16 mouse cellular contexts compared by ENCODE assay signal in the genomic region with DNA sequence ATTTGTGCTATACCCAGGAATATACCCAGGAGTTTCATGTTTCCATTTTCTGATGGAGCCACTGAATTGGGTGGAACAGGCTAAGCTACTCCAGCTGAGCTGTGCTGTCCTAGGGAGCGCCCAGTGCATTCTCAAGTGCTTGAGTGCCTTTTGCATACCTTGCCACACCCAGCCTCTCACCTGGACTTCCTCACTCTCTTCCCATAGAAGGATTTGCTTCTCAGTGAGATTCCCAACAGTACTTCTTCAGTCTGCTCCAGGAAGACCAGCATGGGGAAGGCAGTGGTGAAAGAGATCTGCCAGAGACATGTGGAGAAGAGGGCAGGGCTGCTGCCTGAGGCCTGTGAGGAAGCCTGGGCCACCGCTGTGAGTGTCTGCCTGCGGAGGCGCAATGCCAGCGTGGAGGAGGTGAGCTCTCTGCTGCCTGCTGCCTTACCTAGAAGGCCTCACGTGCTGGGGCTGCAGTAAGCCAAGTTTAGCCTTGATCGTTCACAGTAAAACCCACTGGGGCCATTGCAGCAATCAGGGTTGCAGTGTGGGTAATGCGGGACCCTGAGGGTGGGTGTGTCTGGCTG. TPM values are rescaled to one million over a fixed set of nuclear protein-coding genes. Genes with fewer than 3 reads are reported as not detected.
A peak's percentile ranks its signal among the peaks of the same experiment; 100 is the strongest.
DNase-seq lines count a peak whose midpoint lies in the region; ATAC-seq and TF ChIP-seq lines count a peak whose summit lies in the region.
"Had no signal": no experiment of that assay in that cellular context is flagged by ENCODE, and none has a peak within 500 bp of the region (broad histone marks: within the 10 kb centered on the region; RNA-seq: fewer than 3 reads in every experiment).

No protein-coding gene starts in this region.

- 42% methylated on average over 8 of the region's 8 CpGs for WGBS in embryonic facial prominence, embryonic 10.5 days
- 49% methylated on average over 8 of the region's 8 CpGs for WGBS in lung, embryonic 16.5 days

- peak; percentile 82 for ATAC-seq in lung, embryonic 16.5 days (ENCODE audit: low read depth)
- ATAC-seq: hindbrain, embryonic 16.5 days had no signal

- no peaks in the 10 kb centered on the region for H3K9me3 ChIP-seq in E14TG2a.4 (ENCODE audit: low read length)
- H3K9me3 ChIP-seq in embryonic facial prominence, embryonic 10.5 days = no peaks in the 10 kb centered on the region
- H3K9me3 ChIP-seq in lung, embryonic 16.5 days (ENCODE audit: control insufficient read depth, low read length) = no peaks in the 10 kb centered on the region
- H3K9me3 ChIP-seq: embryonic facial prominence, embryonic 15.5 days; heart, embryonic 12.5 days had no signal

- no peak for TF ChIP-seq CTCF in E14TG2a.4 (conservative IDR thresholded peaks at IDR 0.05; ENCODE audit: low read length)
- no peak for TF ChIP-seq CTCF in gastrocnemius, adult 2 months (IDR thresholded peaks at IDR 0.05)

- no peaks in the 10 kb centered on the region for H3K27me3 ChIP-seq in E14TG2a.4 (ENCODE audit: insufficient read depth, low read length)
- H3K27me3 ChIP-seq in embryonic facial prominence, embryonic 10.5 days (replicated peaks; ENCODE audit: low read depth, poor library complexity, severe bottlenecking) = 0 out of 2 replicates have a peak, but pooled peaks cover 5% of the 10 kb centered on the region
- no peaks in the 10 kb centered on the region for H3K27me3 ChIP-seq in lung, embryonic 16.5 days (ENCODE audit: control insufficient read depth, insufficient read depth, low read depth, low read length)
- H3K27me3 ChIP-seq: embryonic facial prominence, embryonic 15.5 days; heart, embryonic 12.5 days had no signal

- intact Hi-C loops in gastrocnemius, adult 2 months (cut with DNase I) = no loop called here

- H3K4me2 ChIP-seq in lung, embryonic 16.5 days (ENCODE audit: low read depth, low read length) = peak overlapping the region; percentile 58
- H3K4me2 ChIP-seq: embryonic facial prominence, embryonic 15.5 days; heart, embryonic 12.5 days had no signal

- H3K27ac ChIP-seq in embryonic facial prominence, embryonic 10.5 days (replicated peaks) = peak overlapping the region; percentile 48
- H3K27ac ChIP-seq in lung, embryonic 16.5 days (ENCODE audit: low read length) = peak overlapping the region; percentile 94
- no peak overlapping the region for H3K27ac ChIP-seq in gastrocnemius, adult 2 months
- H3K27ac ChIP-seq: embryonic facial prominence, embryonic 15.5 days had no signal

- peaks cover 95% of the 10 kb centered on the region for H3K4me1 ChIP-seq in E14TG2a.4 (replicated peaks; ENCODE audit: low read depth, low read length)
- peaks cover 27% of the 10 kb centered on the region for H3K4me1 ChIP-seq in embryonic facial prominence, embryonic 10.5 days
- H3K4me1 ChIP-seq in lung, embryonic 16.5 days (replicated peaks; ENCODE audit: control insufficient read depth, insufficient read depth, low read length) = peaks cover 17% of the 10 kb centered on the region

- peak overlapping the region; percentile 59 for H3K9ac ChIP-seq in lung, embryonic 16.5 days (ENCODE audit: low read length)
- H3K9ac ChIP-seq: embryonic facial prominence, embryonic 15.5 days; heart, embryonic 12.5 days had no signal

- H3K36me3 ChIP-seq in E14TG2a.4 (ENCODE audit: insufficient read depth, low read length) = peaks cover 9% of the 10 kb centered on the region; the same call in 1 of the 2 replicates
- H3K36me3 ChIP-seq in embryonic facial prominence, embryonic 10.5 days (replicated peaks) = no peaks in the 10 kb centered on the region
- H3K36me3 ChIP-seq in lung, embryonic 16.5 days (ENCODE audit: control insufficient read depth, insufficient read depth, low read length) = no peaks in the 10 kb centered on the region
- H3K36me3 ChIP-seq: embryonic facial prominence, embryonic 15.5 days; heart, embryonic 12.5 days had no signal

- H3K4me3 ChIP-seq in E14TG2a.4 (replicated peaks; ENCODE audit: low read length) = peak overlapping the region; percentile 78
- H3K4me3 ChIP-seq in embryonic facial prominence, embryonic 10.5 days = no peak overlapping the region
- peak overlapping the region; percentile 37 for H3K4me3 ChIP-seq in lung, embryonic 16.5 days (ENCODE audit: low read length)
- H3K4me3 ChIP-seq in gastrocnemius, adult 2 months = no peak overlapping the region
- H3K4me3 ChIP-seq: embryonic facial prominence, embryonic 15.5 days; heart, embryonic 12.5 days; myocyte had no signal

- DNase-seq in cerebellum, adult 11-12 months = peak; percentile 48
- no peak for DNase-seq in cerebellum, adult 11 months
- DNase-seq in embryonic facial prominence, embryonic 10.5 days (ENCODE audit: low spot score) = no peak
- DNase-seq in gastrocnemius, adult 2 months = no peak
- DNase-seq in MN1 (ENCODE audit: low spot score) = no peak
- no peak for DNase-seq in gastrocnemius, adult 8-10 months (ENCODE audit: low spot score in 2 of 2)
- DNase-seq: kidney, postnatal 25 days had no signal

RNA-seq across cellular contexts. Expression of a gene that starts 10.2 kb away (rescaled TPM):
- polyA plus RNA-seq in embryonic facial prominence, embryonic 10.5 days (2016; fragmentation: Nextera tagmentation; extraction: Ambion mirVana) = 0.68 and 0.72 TPM in 2 replicates
- 0.46 and 0.60 TPM in 2 replicates for polyA plus RNA-seq in lung, embryonic 16.5 days (2015; fragmentation: Nextera tagmentation; extraction: Ambion mirVana)
- 10 to 100 TPM; 36.4 to 41.1 TPM for total RNA-seq in gastrocnemius, adult 2 months (2021)
- 10 to 100 TPM; 41.0 to 65.6 (median 53.0) TPM for total RNA-seq in gastrocnemius, adult 8-10 months (2022)

RNA-seq across cellular contexts. Expression of a gene that starts 33.0 kb away (rescaled TPM):
- polyA plus RNA-seq in embryonic facial prominence, embryonic 10.5 days (2016; fragmentation: Nextera tagmentation; extraction: Ambion mirVana) = not detected in 2 replicates
- polyA plus RNA-seq in lung, embryonic 16.5 days (2015; fragmentation: Nextera tagmentation; extraction: Ambion mirVana) = not detected in 2 replicates
- total RNA-seq in gastrocnemius, adult 2 months (2021) = 1 to 10 TPM in 1 of 2 experiments, not detected in 1; 1.0 TPM
- not detected for total RNA-seq in gastrocnemius, adult 8-10 months (2022)
- total RNA-seq: adrenal gland, adult 18-20 months; left cerebral cortex, postnatal 25 days had no signal
- polyA plus RNA-seq: heart, embryonic 12.5 days; spleen, adult 2 months had no signal

RNA-seq across cellular contexts. Expression of a gene that starts 48.4 kb away (rescaled TPM):
- polyA plus RNA-seq in embryonic facial prominence, embryonic 10.5 days (2016; fragmentation: Nextera tagmentation; extraction: Ambion mirVana) = 3.8 and 4.5 TPM in 2 replicates
- 6.3 and 7.4 TPM in 2 replicates for polyA plus RNA-seq in lung, embryonic 16.5 days (2015; fragmentation: Nextera tagmentation; extraction: Ambion mirVana)
- total RNA-seq in gastrocnemius, adult 2 months (2021) = 1 to 10 TPM; 3.9 to 6.1 TPM
- total RNA-seq in gastrocnemius, adult 8-10 months (2022) = 1 to 10 TPM; 3.3 to 7.4 (median 4.7) TPM

RNA-seq across cellular contexts. Expression of a gene that starts 53.9 kb away (rescaled TPM):
- polyA plus RNA-seq in embryonic facial prominence, embryonic 10.5 days (2016; fragmentation: Nextera tagmentation; extraction: Ambion mirVana) = 288 and 292 TPM in 2 replicates
- 239 and 242 TPM in 2 replicates for polyA plus RNA-seq in lung, embryonic 16.5 days (2015; fragmentation: Nextera tagmentation; extraction: Ambion mirVana)
- total RNA-seq in gastrocnemius, adult 2 months (2021) = 10 to 100 TPM; 60.0 to 74.1 TPM
- 10 to 100 TPM; 71.3 to 73.9 (median 71.7) TPM for total RNA-seq in gastrocnemius, adult 8-10 months (2022)

Comparison
In these comparisons a context has a peak if more than half of its experiments do, and no peak if none do; other contexts are left out.
1. H3K4me3 ChIP-seq: peak in E14TG2a.4 (single experiment) and lung, embryonic 16.5 days (single experiment); none in embryonic facial prominence, embryonic 10.5 days (single experiment) and gastrocnemius, adult 2 months (single experiment).